Mouse (Mus musculus) hindbrain, postnatal 0 days (tissue): Measurements from ENCODE around the gene Gm5849. TPM values are rescaled to one million over a fixed set of nuclear protein-coding genes. Genes with fewer than 3 reads are reported as not detected.
"Not testable (repeated sequence)": the region's sequence is repeated elsewhere in the genome, so short reads cannot be mapped to it uniquely, and the experiment has no call there.

Experiments used
- ATAC-seq: fragments of 200-750 bp; cut with Nextera tagmentation; 2 replicates; pipeline ENCODE4 v1.8.0; 2017; ENCODE audit warnings: mild to moderate bottlenecking, moderate TSS enrichment, moderate library complexity
- DNase-seq: peaks from one replicate; pipeline ENCODE4 v3.0.0-alpha.2; 2015; ENCODE audit warnings: low spot score
- H3K27ac ChIP-seq: fragments of 300-500 bp; sonication (generic); 2 replicates; pipeline ENCODE4 v1.5.1; 2014; ENCODE audit warnings: mild to moderate bottlenecking
- H3K27me3 ChIP-seq: fragments of 300-500 bp; sonication (generic); 2 replicates; pipeline ENCODE4 v1.6.1; 2014; ENCODE audit warnings: low read length, mixed read lengths; ENCODE audit not compliant: insufficient read depth
- H3K36me3 ChIP-seq: fragments of 300-500 bp; sonication (generic); 2 replicates; pipeline ENCODE4 v1.6.1; 2014; ENCODE audit warnings: low read length, mixed read lengths; ENCODE audit not compliant: insufficient read depth
- H3K4me1 ChIP-seq: fragments of 300-500 bp; sonication (generic); 2 replicates; pipeline ENCODE4 v1.6.1; 2014; ENCODE audit warnings: antibody characterized with exemption, low read length, mixed read lengths; ENCODE audit not compliant: insufficient read depth
- H3K4me2 ChIP-seq: fragments of 300-500 bp; sonication (generic); 2 replicates; pipeline ENCODE4 v1.6.1; 2014; ENCODE audit warnings: low read depth, mild to moderate bottlenecking, low read length, moderate library complexity, mixed read lengths
- H3K4me3 ChIP-seq: fragments of 300-500 bp; sonication (generic); 2 replicates; pipeline ENCODE4 v1.5.1; 2014; ENCODE audit warnings: low read length
- H3K9ac ChIP-seq: fragments of 300-500 bp; sonication (generic); replicated peaks from 2 replicates; pipeline ENCODE4 v1.6.1; 2014; ENCODE audit warnings: mild to moderate bottlenecking, low read length, moderate library complexity, mixed read lengths
- H3K9me3 ChIP-seq: fragments of 300-500 bp; sonication (generic); 2 replicates; pipeline ENCODE4 v1.6.1; 2016; ENCODE audit warnings: low read length, mixed read lengths
- CTCF ChIP-seq: IDR thresholded peaks from 2 replicates; pipeline ENCODE4 v1.5.1; 2016; ENCODE audit warnings: antibody characterized with exemption, control low read depth, low read depth
- WGBS: fragments of 180-500 bp; shearing (Covaris S2); extraction: QIAGEN DNeasy Blood & Tissue Kit; methylation state at CpG from one replicate; pipeline ENCODE4 v1.1.7; 2014; 5-methylcytosine and 5-hydroxymethylcytosine counted together
- polyA plus RNA-seq: library from polyadenylated mRNA; unstranded; fragments of >200 nt; fragmentation: Nextera tagmentation; extraction: Ambion mirVana; gene quantifications from 2 replicates; pipeline ENCODE4 v1.2.1, GENCODE M21; 2015
- total RNA-seq: library from RNA; depleted of rRNA; stranded (reverse); fragments of >200 nt; gene quantifications from 2 replicates; pipeline ENCODE4 v1.2.3, GENCODE M21; 2014; rRNA removed

The Gm5849 gene
- total RNA-seq, result not detected in 2 replicates
- polyA plus RNA-seq, result not detected in 2 replicates

- not testable (repeated sequence) for DNase-seq, H3K4me2 ChIP-seq, H3K36me3 ChIP-seq, H3K9ac ChIP-seq, H3K27me3 ChIP-seq, H3K4me1 ChIP-seq, H3K4me3 ChIP-seq, H3K9me3 ChIP-seq, H3K27ac ChIP-seq, ATAC-seq
- 91% methylated on average over 1 of the region's 1 CpGs for WGBS
Observed at GRCm38 (mm10) chr3:90777776-90778175, at the start of gene Gm5849. Gm5849 (minus strand) TSS chr3:90777876.

DNA sequence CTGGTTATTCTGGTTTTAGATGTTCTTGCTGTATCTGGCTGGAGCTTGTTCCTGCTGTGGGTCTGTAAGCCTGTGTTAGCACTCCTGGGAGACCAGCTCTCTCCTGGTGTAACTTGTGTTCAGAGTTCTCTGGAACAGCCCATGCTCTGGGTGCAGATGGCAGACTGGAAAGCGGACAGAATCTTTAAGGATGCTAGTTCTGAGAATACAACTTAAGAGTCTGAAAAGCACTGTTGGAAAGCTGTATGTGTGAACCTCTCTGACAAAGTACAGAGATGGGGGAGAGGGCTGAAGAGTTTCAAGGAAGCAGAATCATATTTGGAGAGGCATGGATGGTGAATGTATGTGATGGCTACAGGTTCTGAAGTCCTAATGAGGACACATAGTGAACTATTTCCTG, 28.0 kb downstream of the Gm5849 start:
- Histone ChIP-seq H3K4me2 (no peak overlapping the region), H3K9me3 (no peaks in the 10 kb centered on the region), H3K4me3 (no peak overlapping the region), H3K27me3 (no peaks in the 10 kb centered on the region), H3K9ac (no peak overlapping the region), H3K4me1 (no peaks in the 10 kb centered on the region), H3K36me3 (no peaks in the 10 kb centered on the region), H3K27ac (no peak overlapping the region)
- DNase-seq (no peak), ATAC-seq (no peak)
- TF ChIP-seq CTCF, result no peak
- 100% methylated on average over 1 of the region's 1 CpGs for WGBS

DNA sequence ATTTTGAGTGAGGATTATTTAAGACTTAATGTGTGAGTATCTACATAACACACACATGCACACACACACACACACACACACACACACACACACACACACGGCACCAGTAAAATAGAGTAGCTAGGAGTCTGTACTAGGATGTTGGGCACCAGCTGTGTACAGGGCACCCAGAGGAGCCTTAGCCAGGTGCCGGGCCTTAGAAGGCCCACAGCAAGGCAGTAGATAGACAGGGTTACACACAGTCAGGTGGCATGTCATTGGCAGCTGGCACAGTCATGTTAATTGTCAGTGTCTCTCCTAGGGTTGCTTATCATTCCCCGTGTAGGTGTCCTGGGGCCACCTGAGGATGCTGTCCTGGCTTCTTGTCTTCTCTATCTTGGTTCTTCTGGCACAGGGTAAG, 51.1 kb downstream of the Gm5849 start, which contains the start of gene Pglyrp4:
Gene Pglyrp4 (plus strand): TSS at position 301 of the 400 bp plus-strand sequence.
- no peak within 1 kb of the TSS for H3K27ac ChIP-seq
- H3K4me2 ChIP-seq, result no peak within 1 kb of the TSS
- no peaks in the 10 kb centered on the region for H3K27me3 ChIP-seq
- ATAC-seq (no peak), DNase-seq (no peak)
- no peak for TF ChIP-seq CTCF
- H3K36me3 ChIP-seq, result no peaks in the 10 kb centered on the region
- no peaks in the 10 kb centered on the region for H3K9me3 ChIP-seq
- H3K4me3 ChIP-seq, result no peak within 1 kb of the TSS
- H3K9ac ChIP-seq, result no peak within 1 kb of the TSS
- no peaks in the 10 kb centered on the region for H3K4me1 ChIP-seq
- WGBS, result 87% methylated on average over 3 of the region's 3 CpGs

Other genes with a start within 250 kb of the Gm5849 start
- 87.0 and 90.9 TPM in 2 replicates for gene S100a16, start 240.6 kb downstream of the Gm5849 start, total RNA-seq
- gene S100a16, start 240.6 kb downstream of the Gm5849 start, polyA plus RNA-seq, result 103 and 115 TPM in 2 replicates
- gene S100a3, start 217.3 kb downstream of the Gm5849 start, total RNA-seq, result 1.4 and 5.3 TPM in 2 replicates
- 1.9 and 2.1 TPM in 2 replicates for gene S100a3, start 217.3 kb downstream of the Gm5849 start, polyA plus RNA-seq
- gene S100a2, start 187.6 kb downstream of the Gm5849 start, total RNA-seq, result not detected in 2 replicates
- gene S100a2, start 187.6 kb downstream of the Gm5849 start, polyA plus RNA-seq, result not detected in 2 replicates
- gene Gm42674, start 176.0 kb downstream of the Gm5849 start, total RNA-seq, result not detected in 2 replicates
- gene Gm42674, start 176.0 kb downstream of the Gm5849 start, polyA plus RNA-seq, result not detected in 2 replicates
- 3.0 TPM in 1 of 2 replicates, not detected in the other for gene S100a4, start 174.1 kb downstream of the Gm5849 start, total RNA-seq
- 2.3 and 3.1 TPM in 2 replicates for gene S100a4, start 174.1 kb downstream of the Gm5849 start, polyA plus RNA-seq
- gene S100a5, start 169.4 kb downstream of the Gm5849 start, total RNA-seq, result not detected in 2 replicates
- not detected in 2 replicates for gene S100a5, start 169.4 kb downstream of the Gm5849 start, polyA plus RNA-seq
- gene S100a6, start 165.0 kb downstream of the Gm5849 start, total RNA-seq, result 4.4 and 12.9 TPM in 2 replicates
- 53.8 and 59.0 TPM in 2 replicates for gene S100a6, start 165.0 kb downstream of the Gm5849 start, polyA plus RNA-seq
- not detected in 2 replicates for gene S100a7a, start 123.9 kb downstream of the Gm5849 start, total RNA-seq
- gene S100a7a, start 123.9 kb downstream of the Gm5849 start, polyA plus RNA-seq, result not detected in 2 replicates
- gene S100a8, start 108.9 kb downstream of the Gm5849 start, total RNA-seq, result 1.0 TPM in 1 of 2 replicates, not detected in the other
- 6.3 and 6.7 TPM in 2 replicates for gene S100a8, start 108.9 kb downstream of the Gm5849 start, polyA plus RNA-seq
- 1.3 TPM in 1 of 2 replicates, not detected in the other for gene S100a9, start 82.2 kb downstream of the Gm5849 start, total RNA-seq
- gene S100a9, start 82.2 kb downstream of the Gm5849 start, polyA plus RNA-seq, result 5.0 and 6.4 TPM in 2 replicates
- gene Pglyrp4, start 51.0 kb downstream of the Gm5849 start, total RNA-seq, result not detected in 2 replicates
- not detected in 2 replicates for gene Pglyrp4, start 51.0 kb downstream of the Gm5849 start, polyA plus RNA-seq